Mouse (Mus musculus) heart, embryonic 15.5 days (tissue): ENCODE measurements around the gene Cdh8. TPM values are rescaled to one million over a fixed set of nuclear protein-coding genes. Genes with fewer than 3 reads are reported as not detected.

Experiments used
- ATAC-seq: fragments of 200-750 bp; cut with Nextera tagmentation; replicated peaks from 2 replicates; pipeline ENCODE4 v1.8.0; 2017; ENCODE audit warnings: low read depth, moderate TSS enrichment; ENCODE audit not compliant: insufficient number of reproducible peaks, insufficient read depth, low FRiP score
- H3K27ac ChIP-seq: fragments of 300-500 bp; sonication (generic); 2 replicates; pipeline ENCODE4 v1.5.1; 2015; ENCODE audit warnings: mild to moderate bottlenecking, inconsistent platforms
- H3K27me3 ChIP-seq: fragments of 300-500 bp; sonication (generic); 2 replicates; pipeline ENCODE4 v1.6.1; 2015; ENCODE audit warnings: inconsistent platforms
- H3K36me3 ChIP-seq: fragments of 300-500 bp; sonication (generic); 2 replicates; pipeline ENCODE4 v1.6.1; 2015; ENCODE audit warnings: mild to moderate bottlenecking, inconsistent platforms
- H3K4me1 ChIP-seq: fragments of 300-500 bp; sonication (generic); replicated peaks from 2 replicates; pipeline ENCODE4 v1.6.1; 2015; ENCODE audit warnings: inconsistent platforms
- H3K4me2 ChIP-seq: fragments of 300-500 bp; sonication (generic); 2 replicates; pipeline ENCODE4 v1.6.1; 2015; ENCODE audit warnings: inconsistent platforms, mild to moderate bottlenecking, moderate library complexity
- H3K4me3 ChIP-seq: fragments of 300-500 bp; sonication (generic); 2 replicates; pipeline ENCODE4 v1.5.1; 2015; ENCODE audit warnings: mild to moderate bottlenecking, inconsistent platforms
- H3K9ac ChIP-seq: fragments of 300-500 bp; sonication (generic); 2 replicates; pipeline ENCODE4 v1.6.1; 2015; ENCODE audit warnings: mild to moderate bottlenecking, inconsistent platforms
- H3K9me3 ChIP-seq: fragments of 300-500 bp; sonication (generic); replicated peaks from 2 replicates; pipeline ENCODE4 v1.6.1; 2016; ENCODE audit warnings: inconsistent platforms
- WGBS: fragments of 180-500 bp; shearing (Covaris S2); methylation state at CpG from one replicate; pipeline ENCODE4 v1.1.7; 2015; ENCODE audit warnings: mixed read lengths; 5-methylcytosine and 5-hydroxymethylcytosine counted together
- polyA plus RNA-seq: library from polyadenylated mRNA; unstranded; fragments of >200 nt; fragmentation: Nextera tagmentation; extraction: Ambion mirVana; gene quantifications from 2 replicates; pipeline ENCODE4 v1.2.1, GENCODE M21; 2015

Cdh8 gene
- polyA plus RNA-seq, 1 experiment from 2014 or later, result 1.2 TPM

GRCm38 (mm10) chr8:99369166-99369565, 47.1 kb downstream of the Cdh8 start:
- H3K4me2 ChIP-seq, result no peak overlapping the region
- H3K9me3 ChIP-seq, result no peaks in the 10 kb centered on the region
- H3K4me1 ChIP-seq, result no peaks in the 10 kb centered on the region
- H3K36me3 ChIP-seq, result no peaks in the 10 kb centered on the region
- no peak for ATAC-seq
- no peak overlapping the region for H3K27ac ChIP-seq
- no peaks in the 10 kb centered on the region for H3K27me3 ChIP-seq
- H3K9ac ChIP-seq, result no peak overlapping the region
- 91% methylated on average over 3 of the region's 3 CpGs for WGBS
- H3K4me3 ChIP-seq, result no peak overlapping the region

- Histone ChIP-seq H3K4me2 (no peak overlapping the region), H3K9me3 (no peaks in the 10 kb centered on the region), H3K4me1 (no peaks in the 10 kb centered on the region), H3K36me3 (no peaks in the 10 kb centered on the region), H3K4me3 (no peak overlapping the region), H3K9ac (no peak overlapping the region), H3K27me3 (no peaks in the 10 kb centered on the region), H3K27ac (no peak overlapping the region)
- ATAC-seq, result no peak
- 84% methylated on average over 7 of the region's 7 CpGs for WGBS
Observed at GRCm38 (mm10) chr8:99368449-99368848, 47.8 kb downstream of the Cdh8 start.

DNA sequence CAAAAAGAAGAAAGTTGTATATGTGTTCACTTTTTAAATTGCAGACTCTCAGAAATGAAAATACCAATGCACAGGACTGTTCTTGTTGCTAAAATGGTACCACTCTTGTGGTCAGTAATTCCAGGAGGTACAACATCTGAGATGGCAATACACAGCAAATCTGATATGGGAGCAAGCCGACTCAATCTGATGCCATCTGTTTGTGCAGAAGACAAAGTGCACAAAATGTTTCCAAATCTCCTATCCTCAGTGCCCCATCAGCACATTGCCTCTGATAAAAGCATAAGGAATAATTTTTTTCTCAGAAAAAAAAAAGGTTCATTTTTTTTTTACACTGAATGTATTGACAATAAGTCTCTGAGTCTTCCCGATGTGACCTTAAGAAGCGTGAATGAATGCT, 62.3 kb downstream of the Cdh8 start:
- H3K9ac ChIP-seq, result no peak overlapping the region
- no peak overlapping the region for H3K27ac ChIP-seq
- no peak for ATAC-seq
- no peaks in the 10 kb centered on the region for H3K9me3 ChIP-seq
- H3K36me3 ChIP-seq, result no peaks in the 10 kb centered on the region
- no peaks in the 10 kb centered on the region for H3K27me3 ChIP-seq
- H3K4me2 ChIP-seq, result no peak overlapping the region
- WGBS, result 83% methylated on average over 3 of the region's 3 CpGs
- no peaks in the 10 kb centered on the region for H3K4me1 ChIP-seq
- H3K4me3 ChIP-seq, result no peak overlapping the region

- Histone ChIP-seq H3K36me3 (no peaks in the 10 kb centered on the region), H3K27ac (no peak overlapping the region), H3K4me3 (no peak overlapping the region), H3K27me3 (no peaks in the 10 kb centered on the region), H3K4me2 (no peak overlapping the region), H3K9ac (no peak overlapping the region), H3K4me1 (no peaks in the 10 kb centered on the region), H3K9me3 (no peaks in the 10 kb centered on the region)
- no peak for ATAC-seq
- WGBS, result 69% methylated on average over 1 of the region's 1 CpGs
Observed at GRCm38 (mm10) chr8:99353221-99353620, 63.0 kb downstream of the Cdh8 start.

DNA sequence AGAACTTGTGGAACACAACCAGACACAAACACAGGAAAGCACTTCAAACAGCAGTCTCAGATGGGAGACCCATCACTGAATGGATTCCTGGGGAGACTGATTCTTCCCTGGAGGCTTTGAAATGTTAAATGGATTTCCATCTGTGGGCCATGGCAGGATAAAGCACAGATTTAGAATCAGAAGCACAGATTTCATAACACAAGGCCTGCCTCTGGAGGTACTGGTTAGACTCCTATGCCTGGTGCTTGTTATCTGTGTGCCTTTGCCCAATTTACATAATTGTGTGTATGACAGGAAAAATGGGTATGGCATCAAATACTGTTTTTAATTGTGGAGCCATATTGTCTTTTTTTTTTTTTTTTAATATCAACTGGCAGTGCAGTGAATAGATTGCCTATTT, 66.8 kb downstream of the Cdh8 start:
- no peaks in the 10 kb centered on the region for H3K27me3 ChIP-seq
- ATAC-seq, result no peak
- no peaks in the 10 kb centered on the region for H3K9me3 ChIP-seq
- H3K4me2 ChIP-seq, result no peak overlapping the region
- H3K4me1 ChIP-seq, result no peaks in the 10 kb centered on the region
- no peak overlapping the region for H3K4me3 ChIP-seq
- H3K27ac ChIP-seq, result no peak overlapping the region
- no peak overlapping the region for H3K9ac ChIP-seq
- no peaks in the 10 kb centered on the region for H3K36me3 ChIP-seq

DNA sequence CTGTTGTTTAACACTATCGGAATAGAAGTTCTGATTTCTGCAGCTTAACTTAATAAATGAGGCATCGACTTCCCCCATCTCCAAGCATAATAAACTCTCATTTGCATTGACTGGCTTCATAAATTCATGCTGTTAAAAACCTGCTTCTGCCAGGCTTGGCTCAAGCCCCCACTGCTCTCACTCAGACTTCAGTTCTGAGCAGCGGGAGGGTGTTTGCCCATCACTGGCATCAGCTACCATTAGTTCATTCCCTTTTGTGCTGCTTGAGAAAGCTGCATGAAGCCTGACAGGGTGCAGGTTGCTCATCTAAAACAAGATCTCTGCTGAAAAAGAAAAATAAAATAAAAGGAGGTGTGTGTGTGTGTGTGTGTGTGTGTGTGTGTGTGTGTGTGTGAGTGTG, 67.7 kb downstream of the Cdh8 start:
- Histone ChIP-seq H3K36me3 (no peaks in the 10 kb centered on the region), H3K9ac (no peak overlapping the region), H3K4me2 (no peak overlapping the region), H3K27ac (no peak overlapping the region), H3K27me3 (no peaks in the 10 kb centered on the region), H3K4me3 (no peak overlapping the region), H3K4me1 (no peaks in the 10 kb centered on the region), H3K9me3 (no peaks in the 10 kb centered on the region)
- ATAC-seq, result no peak
- 69% methylated on average over 3 of the region's 3 CpGs for WGBS

DNA sequence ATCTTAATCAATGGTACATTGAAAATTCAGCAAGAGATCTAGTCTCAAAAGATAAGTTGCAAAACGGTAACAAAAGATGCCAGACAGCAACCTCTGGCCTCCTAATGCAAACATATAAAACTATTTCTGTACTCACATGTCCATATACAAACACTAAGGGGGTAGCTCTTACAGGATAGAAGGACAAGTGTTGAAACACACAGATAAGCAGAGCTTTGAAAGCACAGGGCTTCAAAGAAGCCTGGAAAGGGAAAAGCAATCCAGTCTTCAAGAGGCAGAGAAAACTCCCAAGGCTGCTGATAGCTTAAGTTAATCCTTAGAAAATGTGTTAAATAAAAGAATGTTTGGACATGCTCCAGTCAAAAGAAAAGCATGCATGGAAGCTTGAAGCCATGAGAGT, 77.0 kb downstream of the Cdh8 start:
- Histone ChIP-seq H3K27me3 (no peaks in the 10 kb centered on the region), H3K4me2 (no peak overlapping the region), H3K27ac (no peak overlapping the region), H3K9ac (no peak overlapping the region), H3K4me1 (no peaks in the 10 kb centered on the region), H3K4me3 (no peak overlapping the region), H3K9me3 (no peaks in the 10 kb centered on the region), H3K36me3 (no peaks in the 10 kb centered on the region)
- WGBS, result 25% methylated on average over 1 of the region's 1 CpGs
- no peak for ATAC-seq

- H3K9me3 ChIP-seq, result no peaks in the 10 kb centered on the region
- no peak for ATAC-seq
- WGBS, result 67% methylated on average over 5 of the region's 5 CpGs
Observed at GRCm38 (mm10) chr8:99327559-99327958, 88.7 kb downstream of the Cdh8 start.

GRCm38 (mm10) chr8:99314561-99314960, 101.7 kb downstream of the Cdh8 start:
- Histone ChIP-seq H3K36me3 (no peaks in the 10 kb centered on the region), H3K4me2 (no peak overlapping the region), H3K27me3 (no peaks in the 10 kb centered on the region), H3K27ac (no peak overlapping the region), H3K9me3 (no peaks in the 10 kb centered on the region), H3K9ac (no peak overlapping the region), H3K4me3 (no peak overlapping the region), H3K4me1 (no peaks in the 10 kb centered on the region)
- no peak for ATAC-seq
- 73% methylated on average over 2 of the region's 2 CpGs for WGBS

More at GRCm38 (mm10) chr8:99327559-99327958, 88.7 kb downstream of the Cdh8 start:
- H3K36me3 ChIP-seq, result no peaks in the 10 kb centered on the region
- H3K4me2 ChIP-seq, result no peak overlapping the region
- H3K27ac ChIP-seq, result no peak overlapping the region
- no peak overlapping the region for H3K4me3 ChIP-seq
- H3K9ac ChIP-seq, result no peak overlapping the region
- H3K4me1 ChIP-seq, result no peaks in the 10 kb centered on the region
- no peaks in the 10 kb centered on the region for H3K27me3 ChIP-seq

- H3K4me2 ChIP-seq, result no peak overlapping the region
- no peak for ATAC-seq
- no peaks in the 10 kb centered on the region for H3K4me1 ChIP-seq
- H3K27me3 ChIP-seq, result no peaks in the 10 kb centered on the region
- H3K27ac ChIP-seq, result no peak overlapping the region
- no peaks in the 10 kb centered on the region for H3K9me3 ChIP-seq
- 72% methylated on average over 4 of the region's 4 CpGs for WGBS
- no peak overlapping the region for H3K9ac ChIP-seq
- H3K36me3 ChIP-seq, result no peaks in the 10 kb centered on the region
- no peak overlapping the region for H3K4me3 ChIP-seq
Observed at GRCm38 (mm10) chr8:99304184-99304583, 112.1 kb downstream of the Cdh8 start.

GRCm38 (mm10) chr8:99290201-99290600, 126.1 kb downstream of the Cdh8 start:
- no peaks in the 10 kb centered on the region for H3K27me3 ChIP-seq
- H3K27ac ChIP-seq, result no peak overlapping the region
- no peak overlapping the region for H3K4me3 ChIP-seq
- H3K9me3 ChIP-seq, result no peaks in the 10 kb centered on the region
- no peak overlapping the region for H3K9ac ChIP-seq
- H3K4me2 ChIP-seq, result no peak overlapping the region
- H3K36me3 ChIP-seq, result no peaks in the 10 kb centered on the region
- H3K4me1 ChIP-seq, result no peaks in the 10 kb centered on the region
- WGBS, result 68% methylated on average over 1 of the region's 1 CpGs
- ATAC-seq, result no peak

GRCm38 (mm10) chr8:99285103-99285502, 131.2 kb downstream of the Cdh8 start:
- H3K9ac ChIP-seq, result no peak overlapping the region
- no peaks in the 10 kb centered on the region for H3K4me1 ChIP-seq
- H3K9me3 ChIP-seq, result no peaks in the 10 kb centered on the region
- H3K27me3 ChIP-seq, result no peaks in the 10 kb centered on the region
- no peaks in the 10 kb centered on the region for H3K36me3 ChIP-seq
- 87% methylated on average over 1 of the region's 1 CpGs for WGBS
- no peak for ATAC-seq
- H3K4me2 ChIP-seq, result no peak overlapping the region
- H3K4me3 ChIP-seq, result no peak overlapping the region
- no peak overlapping the region for H3K27ac ChIP-seq

DNA sequence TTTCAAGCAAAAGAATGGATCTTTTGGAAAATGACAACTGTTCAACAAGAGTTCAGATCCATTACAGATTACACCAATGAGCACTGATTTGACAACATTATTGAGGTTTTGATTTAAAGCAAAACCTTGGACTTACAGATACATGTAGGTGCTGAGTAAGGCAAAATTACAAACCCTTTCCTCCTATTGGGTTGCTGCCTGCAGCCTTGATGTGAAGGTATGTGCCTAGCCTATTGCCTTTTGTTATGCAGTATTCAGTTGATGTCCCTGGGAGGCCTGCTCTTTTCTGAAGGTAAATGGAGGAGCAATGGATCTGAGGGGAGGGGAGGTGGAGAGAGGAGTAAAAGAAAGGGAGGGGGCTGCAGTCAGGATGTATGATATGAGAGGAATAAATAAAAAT, 135.9 kb downstream of the Cdh8 start:
- no peak for ATAC-seq
- no peak overlapping the region for H3K4me3 ChIP-seq
- no peak overlapping the region for H3K27ac ChIP-seq
- H3K9me3 ChIP-seq, result no peaks in the 10 kb centered on the region
- H3K9ac ChIP-seq, result no peak overlapping the region
- no peaks in the 10 kb centered on the region for H3K4me1 ChIP-seq
- no peak overlapping the region for H3K4me2 ChIP-seq
- H3K27me3 ChIP-seq, result no peaks in the 10 kb centered on the region
- no peaks in the 10 kb centered on the region for H3K36me3 ChIP-seq
